Mouse (Mus musculus) spleen, postnatal 36 days (tissue): ENCODE results near the gene Noct.
A peak's percentile ranks its signal among the peaks of the same experiment; 100 is the strongest.
"Not testable (repeated sequence)": the region's sequence is repeated elsewhere in the genome, so short reads cannot be mapped to it uniquely, and the experiment has no call there.

Experiments used
- DNase-seq, 2 experiments: peaks; one replicate each; pipeline ENCODE4 v3.0.0; 2022; ENCODE audit warnings: low spot score in 2 of 2, mixed read lengths in 1 of 2

The Noct gene

DNA sequence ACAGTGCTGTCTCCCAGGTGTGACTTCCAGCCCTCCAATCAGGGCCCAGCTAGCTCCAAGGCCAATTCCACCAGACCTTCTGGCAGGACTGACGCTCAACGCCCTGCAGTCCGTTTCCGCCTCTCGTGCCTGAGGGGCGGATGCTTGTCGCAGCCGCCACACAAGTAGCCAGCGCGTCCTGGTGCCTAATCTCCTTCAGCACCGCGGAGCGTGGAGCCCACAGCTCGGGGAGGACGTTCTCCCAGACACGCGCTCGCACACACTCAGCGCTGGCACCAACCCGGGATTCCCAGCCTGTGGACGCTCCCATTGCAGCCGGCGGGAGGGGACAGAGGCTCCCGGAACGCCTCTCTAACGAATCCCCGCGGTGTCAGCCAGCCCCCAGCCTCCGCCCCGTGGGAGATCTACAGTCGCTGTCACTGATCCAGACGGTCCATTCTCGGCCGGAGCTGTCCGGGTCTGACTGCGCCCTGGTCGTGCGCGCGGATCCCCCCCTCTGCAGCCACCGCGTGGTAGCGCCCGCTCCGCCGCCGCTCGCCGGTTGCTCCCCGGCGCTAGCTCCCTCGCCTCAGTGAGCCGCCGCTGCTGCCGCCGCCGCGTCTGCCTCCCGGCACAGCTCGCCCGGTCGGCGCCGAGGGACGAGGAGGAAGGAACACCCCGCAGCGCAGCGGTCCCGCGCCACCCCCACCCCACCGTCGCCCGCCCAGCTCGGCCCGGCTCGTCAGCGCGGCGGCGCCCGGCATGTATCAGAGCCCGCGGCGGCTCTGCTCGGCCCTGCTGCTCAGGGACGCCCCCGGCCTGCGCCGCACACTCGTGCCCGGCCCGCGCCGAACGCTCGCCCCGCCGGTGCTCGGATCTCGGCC, at the start of gene Noct:
Gene Noct, plus strand, starts transcription at position 85 of the 863 bp plus-strand sequence.
- peak; percentile 81 to 85 for DNase-seq

DNA sequence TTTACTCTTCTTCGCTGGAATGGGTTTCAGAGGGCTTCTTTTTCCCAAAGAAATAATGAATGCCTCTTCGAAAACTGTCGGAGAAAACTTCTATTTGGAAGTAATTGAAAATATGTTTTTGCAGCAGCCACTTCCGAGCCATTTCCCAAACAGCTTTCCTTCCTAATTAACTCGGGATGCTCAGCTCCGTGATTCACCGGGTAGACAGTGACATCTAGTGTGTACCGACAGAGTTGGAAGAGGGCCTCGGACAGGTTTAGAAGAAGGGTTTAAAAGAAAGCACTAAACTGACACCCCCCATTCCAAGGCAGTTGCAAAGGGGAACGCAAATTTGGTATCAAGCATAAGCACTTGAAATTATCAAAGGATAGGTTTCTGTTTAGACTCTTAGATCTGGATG, 46.1 kb upstream of the Noct start:
- DNase-seq, result no peak

DNA sequence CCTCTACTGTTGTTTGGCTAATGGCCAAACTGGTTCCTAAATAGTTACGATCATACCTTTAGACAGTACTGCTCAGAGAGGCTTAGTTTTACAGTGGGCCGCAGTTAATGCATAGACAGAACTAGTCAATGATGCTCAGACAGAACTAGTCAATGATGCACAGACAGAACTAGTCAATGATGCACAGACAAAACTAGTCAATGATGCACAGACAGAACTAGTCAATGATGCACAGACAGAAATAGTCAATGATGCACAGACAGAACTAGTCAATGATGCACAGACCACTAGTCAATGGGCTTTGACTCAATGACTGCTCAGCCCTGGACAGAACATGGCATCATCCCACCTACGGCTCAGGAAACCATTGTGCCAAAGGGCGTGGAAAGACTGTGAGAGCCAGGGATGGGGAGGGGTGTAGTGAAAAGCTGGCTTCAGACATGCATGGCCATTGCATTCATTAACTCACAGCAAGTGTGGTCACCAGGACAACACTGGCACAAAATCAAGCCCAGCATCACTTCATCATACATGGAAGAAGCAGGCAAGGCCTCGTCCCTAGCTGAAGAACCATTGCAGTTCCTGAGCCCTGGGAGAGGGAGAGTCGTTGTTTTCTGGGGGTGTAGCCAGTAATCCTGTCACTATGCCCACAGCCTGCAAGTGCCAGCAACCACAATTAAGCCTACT, 44.6 kb upstream of the Noct start:
- DNase-seq, result no peak

DNA sequence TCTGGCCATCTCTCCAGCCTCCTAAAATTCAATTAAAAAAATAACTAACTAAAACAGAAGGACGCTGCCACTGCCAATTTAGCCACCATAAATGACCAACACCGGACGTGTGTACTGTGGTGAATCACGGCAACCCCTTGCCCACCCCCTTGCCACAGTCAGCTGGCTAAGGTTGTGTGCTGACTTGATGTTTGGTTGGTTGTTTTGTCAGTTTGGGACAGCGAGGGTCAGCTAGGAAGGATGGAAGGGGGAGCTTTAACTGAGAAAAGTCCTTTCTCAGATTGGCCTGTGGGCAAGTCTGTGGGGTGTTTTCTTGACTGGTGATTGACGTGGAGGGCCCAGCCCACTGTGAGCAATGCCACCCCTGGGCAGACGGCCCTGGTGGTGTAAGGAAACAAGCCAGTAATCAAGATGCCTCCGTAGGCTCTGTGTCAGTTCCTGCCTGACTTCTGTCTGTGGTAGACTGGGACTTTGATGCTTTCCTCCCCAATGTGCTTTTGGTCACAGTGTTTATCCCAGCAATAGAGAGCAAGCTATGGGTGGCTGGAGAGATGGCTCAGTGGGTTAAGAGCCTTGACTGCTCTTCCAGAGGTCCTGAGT, 43.8 kb upstream of the Noct start:
- DNase-seq, result no peak

DNA sequence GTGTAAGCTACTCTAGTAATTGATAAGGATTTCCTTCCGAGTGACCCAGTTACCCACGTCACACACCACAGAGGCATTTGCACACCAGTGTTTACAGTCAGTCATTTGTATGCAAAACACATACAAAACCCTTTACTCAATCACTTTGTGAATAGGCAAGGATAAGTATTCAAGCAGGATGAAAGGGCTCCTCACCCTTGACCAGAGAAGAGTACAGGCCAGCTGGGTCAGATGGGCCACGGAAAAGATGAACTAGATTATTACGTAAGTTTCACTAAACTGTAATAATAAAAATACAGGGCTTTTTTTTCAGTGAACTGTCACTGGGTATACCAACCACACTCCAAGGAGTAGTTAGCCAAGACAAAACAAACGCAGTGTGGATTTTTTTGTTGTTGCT, 41.8 kb upstream of the Noct start:
- DNase-seq, result no peak

DNA sequence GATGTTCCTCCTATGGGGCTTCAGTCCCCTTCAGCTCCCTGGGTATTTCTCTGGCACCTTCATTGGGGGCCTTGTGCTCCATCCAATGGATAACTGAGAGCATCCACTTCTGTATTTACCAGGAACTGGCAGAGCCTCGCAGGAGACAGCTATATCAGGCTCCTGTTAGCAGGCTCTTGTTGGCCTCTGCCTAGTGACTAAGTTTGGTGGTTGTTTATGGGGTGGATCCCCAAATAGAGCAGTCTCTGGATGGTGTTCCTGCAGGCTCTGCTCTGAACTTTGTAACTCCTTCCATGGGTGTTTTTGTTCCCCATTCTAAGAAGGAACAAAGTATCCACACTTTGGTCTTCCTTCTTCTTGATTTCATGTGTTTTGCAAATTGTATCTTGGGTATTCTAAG, 40.7 kb upstream of the Noct start:
- not testable (repeated sequence) for DNase-seq

DNA sequence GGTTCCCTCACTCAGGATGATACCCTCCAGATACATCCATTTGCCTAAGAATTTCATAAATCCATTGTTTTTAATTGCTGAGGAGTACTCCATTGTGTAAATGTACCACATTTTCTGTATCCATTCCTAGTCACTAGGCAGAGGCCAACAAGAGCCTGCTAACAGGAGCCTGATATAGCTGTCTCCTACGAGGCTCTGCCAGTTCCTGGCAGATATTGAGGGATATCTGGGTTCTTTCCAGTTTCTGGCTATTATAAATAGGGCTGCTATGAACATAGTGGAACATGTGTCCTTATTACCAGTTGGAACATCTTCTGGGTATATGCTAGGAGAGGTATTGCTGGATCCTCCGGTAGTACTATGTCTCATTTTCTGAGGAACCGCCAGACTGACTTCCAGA, 40.3 kb upstream of the Noct start:
- not testable (repeated sequence) for DNase-seq

DNA sequence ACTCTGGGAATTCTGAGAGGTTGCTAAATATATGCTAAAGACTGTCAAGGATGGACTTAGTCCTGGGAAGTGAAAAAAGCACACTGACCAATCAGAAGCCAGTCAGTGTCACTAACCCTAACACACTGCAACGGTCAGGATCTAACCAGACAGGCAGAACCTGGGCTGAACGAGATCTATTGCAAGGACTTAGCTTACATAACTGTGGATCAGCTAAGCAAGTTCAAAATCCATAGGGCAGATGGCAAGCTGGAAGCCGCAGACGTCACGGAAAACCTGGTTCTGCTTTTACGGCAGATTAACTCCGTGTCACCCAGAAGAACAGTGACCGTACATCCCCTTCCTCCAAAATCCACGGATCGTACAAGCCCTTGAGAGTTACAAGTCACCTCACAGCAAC, 39.5 kb upstream of the Noct start:
- DNase-seq, result no peak

DNA sequence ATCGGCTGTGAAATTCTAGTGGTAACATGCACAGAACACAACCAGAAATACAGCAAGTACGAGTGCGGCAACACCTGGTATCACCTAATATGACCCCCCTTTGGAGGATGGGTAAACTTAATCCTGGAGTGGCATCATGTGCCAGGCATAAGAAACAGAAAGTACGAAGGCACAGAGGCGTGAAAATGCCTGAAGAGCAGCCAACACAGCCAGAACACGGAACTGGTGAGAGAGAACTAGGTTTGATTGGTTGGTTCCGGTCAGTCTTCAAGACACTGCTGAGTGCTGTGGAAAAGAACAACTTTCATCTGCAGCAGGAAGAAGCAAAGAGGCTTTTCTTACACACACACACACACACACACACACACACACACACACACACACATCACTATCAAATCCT, 38.8 kb upstream of the Noct start:
- no peak for DNase-seq

DNA sequence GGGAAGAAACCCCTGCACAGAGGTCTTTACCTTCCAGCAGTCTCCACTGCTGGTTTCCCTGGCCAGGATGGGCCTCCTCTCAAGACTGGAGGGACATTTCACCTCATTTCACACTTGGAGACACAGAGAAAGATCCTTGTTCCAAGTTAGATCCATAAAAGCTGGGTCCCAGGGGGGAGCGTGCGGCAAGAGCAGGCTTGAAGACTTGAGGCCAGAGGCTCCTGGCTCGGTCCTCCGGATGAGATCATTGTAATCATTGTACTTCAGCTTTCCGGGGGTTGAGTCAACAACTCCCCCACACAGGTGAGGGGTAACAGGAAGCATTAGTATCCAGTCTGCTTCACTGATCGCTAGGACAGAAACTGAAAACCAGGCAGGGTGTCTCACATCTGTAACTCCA, 30.2 kb upstream of the Noct start:
- DNase-seq, result no peak

DNA sequence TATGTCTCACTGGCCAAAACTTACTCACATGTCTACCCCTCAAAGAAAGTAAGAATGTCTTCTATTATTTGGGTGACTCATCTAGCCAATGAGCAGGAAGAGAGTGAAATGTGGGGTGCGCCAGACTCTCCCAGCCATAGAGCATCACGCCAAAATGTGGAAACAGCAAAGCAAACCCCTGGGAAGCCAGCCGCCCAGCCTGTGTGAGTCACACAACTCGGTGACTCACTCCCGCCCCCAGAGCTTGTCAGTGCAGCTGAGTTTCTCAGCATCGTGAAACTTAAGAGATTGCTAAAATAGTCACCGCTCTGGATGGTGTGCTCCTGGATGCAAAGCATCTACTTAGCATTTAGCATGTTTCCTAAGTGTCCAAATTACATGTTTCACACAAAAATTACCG, 28.9 kb upstream of the Noct start:
- no peak for DNase-seq

DNA sequence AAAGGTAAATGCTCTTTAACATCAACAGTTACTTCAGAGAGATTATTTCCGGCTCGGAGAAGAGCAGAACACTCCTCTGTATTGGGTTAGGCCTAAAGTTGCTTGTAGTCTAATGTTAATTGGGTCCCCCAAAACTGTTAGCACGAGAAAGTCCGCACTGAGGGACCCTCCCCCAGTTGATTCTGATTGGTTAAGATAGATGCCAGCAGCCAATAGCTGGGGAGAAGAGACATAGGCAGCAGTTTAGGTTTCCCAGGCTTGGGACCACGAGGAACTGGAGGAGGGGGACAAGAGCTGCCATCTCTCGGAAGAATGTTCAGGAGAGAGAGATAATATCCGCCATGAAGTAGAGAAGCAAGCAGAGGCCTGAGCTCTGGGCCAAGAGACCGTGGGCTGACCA, 28.5 kb upstream of the Noct start:
- no peak for DNase-seq

DNA sequence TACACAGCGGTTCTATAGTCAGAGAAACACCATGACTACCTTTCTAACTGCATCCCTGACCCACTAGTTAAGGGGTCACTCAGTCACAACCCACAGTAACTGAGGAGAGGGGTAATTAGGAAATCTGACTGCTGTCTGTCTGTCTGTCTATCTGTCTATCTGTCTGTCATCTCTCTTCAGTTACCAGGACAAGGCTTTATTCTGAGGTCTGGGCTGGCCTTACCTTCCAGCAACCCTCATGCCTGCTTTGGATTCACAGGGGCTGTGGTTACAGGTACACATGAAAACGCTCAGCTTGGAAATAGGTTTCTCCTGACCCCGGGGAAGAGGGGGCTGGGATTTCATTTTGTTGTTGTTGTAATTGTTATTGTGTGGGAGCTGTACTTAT, 27.5 kb upstream of the Noct start:
- DNase-seq, result no peak

DNA sequence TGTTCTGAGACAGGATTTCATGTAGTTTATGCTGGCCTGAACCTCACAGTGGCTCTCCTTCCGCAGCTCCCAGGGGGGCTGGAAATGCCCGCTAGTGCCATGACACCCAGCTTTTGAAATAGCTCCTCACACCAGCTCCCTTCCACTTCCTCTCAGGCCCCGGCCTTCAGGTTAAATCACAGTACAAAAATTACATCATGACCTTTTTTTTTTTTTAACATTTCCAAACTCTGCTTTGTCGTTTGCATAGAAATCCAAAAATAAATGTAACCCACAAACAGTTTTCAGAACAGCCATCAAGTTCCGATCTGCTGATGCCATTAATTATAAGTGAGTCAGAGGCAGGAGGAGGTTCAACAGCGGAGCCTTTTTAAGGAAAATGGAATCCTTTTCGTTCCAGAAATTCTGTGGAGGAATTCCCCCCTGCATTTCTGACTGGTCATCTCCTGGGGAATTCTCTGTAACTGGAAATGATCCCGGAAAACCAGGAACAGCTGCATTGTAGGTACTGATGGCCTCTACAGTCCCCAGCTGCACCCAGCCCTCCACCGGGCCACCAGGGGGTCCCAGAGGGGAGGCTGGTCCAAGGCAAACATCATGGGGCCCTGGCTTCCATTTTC, 27.0 kb upstream of the Noct start:
- DNase-seq, result no peak

DNA sequence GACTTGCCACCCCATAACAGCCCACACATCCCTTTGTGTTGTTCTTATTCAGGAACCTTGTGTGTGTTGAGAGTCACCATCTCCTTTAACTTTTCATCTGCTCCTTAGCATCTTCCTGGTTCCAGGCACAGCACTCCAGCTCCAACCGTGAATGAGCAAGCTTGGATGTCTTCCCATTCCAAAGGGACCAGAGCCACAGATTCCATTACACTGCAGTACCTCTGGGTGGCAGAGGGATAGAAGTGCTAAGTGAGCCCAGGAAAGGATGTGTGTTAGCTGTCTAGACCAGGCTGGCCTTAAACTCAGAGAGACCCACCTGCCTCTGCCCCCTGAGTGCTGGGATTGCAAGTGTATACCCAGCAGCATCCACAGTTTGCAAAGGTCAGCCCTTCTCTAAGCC, 26.0 kb upstream of the Noct start:
- DNase-seq, result no peak

DNA sequence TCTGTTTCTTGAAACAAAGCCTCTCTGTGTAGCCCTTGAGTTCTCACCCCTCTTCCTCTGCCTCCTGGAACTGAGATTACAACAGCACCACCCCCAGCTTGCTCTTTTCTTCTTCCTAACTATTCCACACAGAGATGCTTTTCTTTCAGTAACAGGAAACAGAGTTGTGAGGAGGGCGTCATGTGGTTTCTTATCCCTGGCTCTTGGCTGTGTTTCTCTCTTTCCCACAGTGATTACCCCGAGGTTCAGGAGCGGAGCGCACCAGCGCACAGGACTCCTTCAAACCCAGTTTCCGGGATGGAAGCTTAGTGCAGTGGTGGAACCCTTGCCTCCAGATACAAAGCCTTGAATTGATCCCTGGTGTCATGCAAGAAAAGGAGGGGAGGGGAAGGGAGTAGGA, 25.1 kb upstream of the Noct start:
- no peak for DNase-seq

DNA sequence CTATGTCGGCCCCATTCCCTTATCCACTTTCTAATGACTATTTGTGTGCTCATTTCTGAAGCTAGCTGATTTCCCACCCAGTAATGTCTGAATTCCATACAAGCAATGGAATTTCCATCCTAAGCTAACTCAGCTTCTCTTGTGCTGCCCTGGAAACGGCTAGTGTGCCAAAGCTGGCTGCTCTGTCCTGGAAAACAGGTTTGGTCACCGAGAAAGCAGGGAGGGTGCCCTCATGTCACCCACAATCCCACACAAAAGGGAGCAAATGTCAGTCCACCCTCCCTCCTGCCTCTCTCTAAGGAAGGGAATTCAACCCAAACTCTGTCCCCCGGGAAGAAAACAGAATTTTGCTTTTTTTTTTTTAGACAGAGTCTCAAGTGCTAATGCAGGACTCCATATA, 23.9 kb upstream of the Noct start:
- no peak for DNase-seq

DNA sequence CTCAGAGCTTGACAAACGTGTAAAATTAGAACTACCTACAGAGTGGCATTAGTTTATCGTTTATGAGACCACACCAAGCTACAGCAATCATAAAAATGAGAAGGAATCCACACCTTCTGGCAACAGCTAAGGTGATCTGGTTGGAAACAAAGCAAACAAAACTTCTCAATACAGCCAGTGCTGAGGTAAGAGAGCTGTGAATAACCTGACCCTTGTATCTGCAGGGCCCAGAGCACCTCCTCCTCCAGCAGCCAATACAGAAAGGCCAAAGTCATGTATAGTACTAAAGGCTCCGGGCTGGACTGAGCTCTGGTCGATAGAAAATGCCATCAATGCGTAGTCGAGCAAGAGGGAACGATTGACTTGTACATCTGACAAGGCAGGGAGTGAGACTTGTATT, 23.4 kb upstream of the Noct start:
- DNase-seq, result no peak

DNA sequence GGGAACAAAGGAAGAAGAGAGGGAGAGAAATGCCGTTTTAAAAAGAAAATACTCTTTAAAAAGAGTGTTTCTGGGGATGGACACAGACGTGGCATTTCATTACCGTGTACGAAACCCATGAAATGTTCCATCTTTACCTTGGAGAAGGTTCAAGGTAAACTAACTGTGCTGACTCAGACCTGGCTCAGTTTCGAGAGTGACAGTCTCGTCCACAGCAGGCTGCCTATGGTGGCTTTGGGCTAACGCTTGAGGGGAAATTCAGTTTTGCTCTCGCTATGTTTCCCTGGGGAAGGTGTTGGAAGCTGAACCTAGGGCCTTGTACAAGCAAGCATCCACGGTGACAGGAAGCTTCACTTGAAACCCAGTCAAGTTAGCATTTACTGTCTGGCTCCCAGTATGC, 22.3 kb upstream of the Noct start:
- DNase-seq, result no peak

DNA sequence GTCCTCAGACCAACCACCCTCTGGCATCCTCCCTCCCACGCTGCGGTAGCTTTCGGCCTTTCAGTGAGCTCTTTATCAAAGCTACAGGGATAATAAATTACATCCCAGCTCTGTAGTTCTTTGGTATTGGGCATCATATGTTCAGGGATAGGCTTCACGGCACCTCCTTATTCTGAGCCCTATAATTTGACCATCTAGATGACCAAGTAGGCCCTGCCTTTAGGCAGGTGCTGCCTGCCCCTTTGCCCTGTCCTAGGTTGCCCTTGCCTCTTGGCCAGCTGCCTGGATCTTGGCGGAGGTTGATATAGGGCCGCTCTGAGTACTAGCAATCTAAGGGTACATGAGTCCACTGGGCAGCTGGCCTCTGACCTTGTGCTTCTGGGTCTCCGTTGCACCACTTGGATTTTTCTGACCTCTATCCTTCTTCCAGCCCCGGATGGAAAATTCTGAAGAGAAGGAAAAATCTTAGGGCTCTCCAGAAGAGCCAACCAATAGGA, 21.7 kb upstream of the Noct start:
- DNase-seq, result no peak

DNA sequence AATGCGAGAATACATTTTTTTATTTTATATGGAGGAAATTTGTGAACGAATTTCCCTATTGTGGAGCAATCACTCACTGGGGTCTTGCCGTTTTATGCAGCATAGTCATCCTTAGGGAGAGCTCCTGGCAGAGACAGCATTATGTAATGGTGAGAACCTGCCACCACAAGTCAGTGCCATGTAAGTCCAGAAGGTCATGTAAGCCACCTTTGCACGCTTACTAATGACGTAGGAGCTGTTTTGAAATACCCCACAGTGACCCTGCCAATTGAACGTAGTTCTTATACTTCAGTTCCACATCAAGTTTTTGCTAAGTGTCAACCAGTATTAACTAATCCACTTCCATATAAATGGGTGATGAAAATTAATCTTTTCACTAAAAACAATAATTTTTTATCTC, 20.3 kb upstream of the Noct start:
- no peak for DNase-seq

DNA sequence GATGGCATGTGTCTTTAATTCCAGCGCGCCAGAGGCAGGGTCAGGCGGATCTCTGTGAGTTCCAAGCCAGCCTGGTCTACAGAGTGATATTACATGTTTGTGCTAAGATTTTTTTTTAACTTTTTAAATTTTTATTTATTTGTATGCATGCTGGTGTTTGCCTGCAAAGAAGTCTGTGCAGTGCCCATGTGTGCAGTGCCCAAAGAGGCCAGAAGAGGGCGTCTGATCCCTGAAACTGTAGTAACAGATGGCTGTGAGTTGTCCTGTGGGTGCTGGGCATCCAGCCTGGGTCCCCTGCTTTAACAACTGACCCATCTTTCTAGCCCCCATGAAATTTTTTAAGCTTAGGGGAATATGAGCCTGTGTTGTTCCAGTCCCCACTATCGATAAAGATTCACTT, 19.8 kb upstream of the Noct start:
- no peak for DNase-seq
